Mouse (Mus musculus): ENCODE results near the gene Scaper.

GRCm38 (mm10) chr9:55509731-55510130, 428.2 kb downstream of the Scaper start:
- TF ChIP-seq CTCF (IDR thresholded peaks at IDR 0.05; ENCODE audit: low read depth) (no peak), EP300 (IDR thresholded peaks at IDR 0.05; ENCODE audit: low read depth) (no peak)

Measured in liver, embryonic 14.5 days (tissue).